Mouse (Mus musculus) neural tube, embryonic 12.5 days (tissue): ENCODE measurements around the gene Ggact. TPM values are rescaled to one million over a fixed set of nuclear protein-coding genes. Genes with fewer than 3 reads are reported as not detected.

Source experiments
- ATAC-seq: fragments of 200-750 bp; cut with Nextera tagmentation; 2 replicates; pipeline ENCODE4 v1.8.0; 2017; ENCODE audit warnings: low read depth, mild to moderate bottlenecking, moderate TSS enrichment, moderate library complexity; ENCODE audit not compliant: low FRiP score
- H3K27ac ChIP-seq: fragments of 300-500 bp; sonication (generic); 2 replicates; pipeline ENCODE4 v1.5.1; 2016
- H3K27me3 ChIP-seq: fragments of 300-500 bp; sonication (generic); replicated peaks from 2 replicates; pipeline ENCODE4 v1.6.1; 2016; ENCODE audit warnings: mild to moderate bottlenecking
- H3K36me3 ChIP-seq: fragments of 300-500 bp; sonication (generic); 2 replicates; pipeline ENCODE4 v1.6.1; 2016; ENCODE audit warnings: mild to moderate bottlenecking
- H3K4me1 ChIP-seq: fragments of 300-500 bp; sonication (generic); 2 replicates; pipeline ENCODE4 v1.6.1; 2016
- H3K4me2 ChIP-seq: fragments of 300-500 bp; sonication (generic); replicated peaks from 2 replicates; pipeline ENCODE4 v1.6.1; 2016; ENCODE audit warnings: mild to moderate bottlenecking
- H3K4me3 ChIP-seq: fragments of 300-500 bp; sonication (generic); 2 replicates; pipeline ENCODE4 v1.5.1; 2016
- H3K9ac ChIP-seq: fragments of 300-500 bp; sonication (generic); 2 replicates; pipeline ENCODE4 v1.6.1; 2016; ENCODE audit warnings: mild to moderate bottlenecking
- H3K9me3 ChIP-seq: fragments of 300-500 bp; sonication (generic); 2 replicates; pipeline ENCODE4 v1.6.1; 2016; ENCODE audit warnings: mild to moderate bottlenecking
- WGBS: fragments of 180-500 bp; shearing (Covaris S2); methylation state at CpG from one replicate; pipeline ENCODE4 v1.1.7; 2016; 5-methylcytosine and 5-hydroxymethylcytosine counted together
- polyA plus RNA-seq: library from polyadenylated mRNA; unstranded; fragments of >200 nt; fragmentation: Nextera tagmentation; extraction: Ambion mirVana; gene quantifications from 2 replicates; pipeline ENCODE4 v1.2.1, GENCODE M21; 2016

Gene Ggact
- polyA plus RNA-seq, 1 experiment from 2014 or later, result 5.5 TPM

DNA sequence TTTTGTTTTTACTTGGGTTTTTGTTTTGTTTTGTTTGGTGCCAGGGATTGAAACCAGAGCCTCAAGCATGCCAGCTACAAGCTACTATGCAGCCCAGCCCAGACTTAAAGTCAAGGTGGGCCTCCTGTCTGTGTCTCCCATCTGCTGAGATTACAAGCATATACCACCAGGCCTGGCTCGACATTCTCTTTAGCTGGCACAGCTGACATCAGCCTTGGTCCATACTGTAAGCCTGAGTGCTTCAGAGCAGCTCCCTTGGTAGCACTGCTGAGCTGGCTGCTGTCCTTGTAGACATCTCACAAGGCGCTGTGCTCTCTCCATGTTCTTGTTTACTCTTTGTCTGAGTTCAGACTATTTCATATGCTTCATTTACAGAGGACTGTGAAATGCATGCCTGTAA lies 76.5 kb downstream of the Ggact start:
- Histone ChIP-seq H3K27ac (no peak overlapping the region), H3K4me3 (no peak overlapping the region), H3K4me2 (no peak overlapping the region), H3K4me1 (no peaks in the 10 kb centered on the region), H3K9me3 (no peaks in the 10 kb centered on the region), H3K27me3 (no peaks in the 10 kb centered on the region), H3K36me3 (no peaks in the 10 kb centered on the region), H3K9ac (no peak overlapping the region)
- ATAC-seq, result no peak
- WGBS, result 74% methylated on average over 2 of the region's 2 CpGs

DNA sequence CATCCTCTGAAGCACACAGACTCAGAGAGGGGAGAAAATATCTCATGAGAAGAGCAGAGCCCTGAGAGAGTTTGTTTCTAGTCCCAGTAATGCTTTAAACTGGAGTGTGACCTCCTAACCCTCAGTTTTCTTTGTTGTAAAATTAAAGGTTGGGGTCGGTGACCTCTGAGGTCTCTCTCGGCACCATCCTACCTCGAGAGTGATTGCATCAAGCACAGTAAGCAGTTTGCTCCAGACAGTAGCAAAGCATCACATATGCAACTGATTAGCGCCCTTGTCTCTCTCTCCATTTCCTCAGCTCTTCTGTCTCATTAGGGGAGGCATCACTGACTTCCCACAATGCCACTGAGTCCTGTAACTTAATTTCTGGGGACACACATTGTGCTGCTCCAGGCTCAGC lies 77.3 kb downstream of the Ggact start:
- ATAC-seq, result no peak
- Histone ChIP-seq H3K27ac (no peak overlapping the region), H3K4me2 (no peak overlapping the region), H3K4me1 (no peaks in the 10 kb centered on the region), H3K9ac (no peak overlapping the region), H3K27me3 (no peaks in the 10 kb centered on the region), H3K36me3 (no peaks in the 10 kb centered on the region), H3K9me3 (no peaks in the 10 kb centered on the region), H3K4me3 (no peak overlapping the region)
- 26% methylated on average over 4 of the region's 4 CpGs for WGBS

DNA sequence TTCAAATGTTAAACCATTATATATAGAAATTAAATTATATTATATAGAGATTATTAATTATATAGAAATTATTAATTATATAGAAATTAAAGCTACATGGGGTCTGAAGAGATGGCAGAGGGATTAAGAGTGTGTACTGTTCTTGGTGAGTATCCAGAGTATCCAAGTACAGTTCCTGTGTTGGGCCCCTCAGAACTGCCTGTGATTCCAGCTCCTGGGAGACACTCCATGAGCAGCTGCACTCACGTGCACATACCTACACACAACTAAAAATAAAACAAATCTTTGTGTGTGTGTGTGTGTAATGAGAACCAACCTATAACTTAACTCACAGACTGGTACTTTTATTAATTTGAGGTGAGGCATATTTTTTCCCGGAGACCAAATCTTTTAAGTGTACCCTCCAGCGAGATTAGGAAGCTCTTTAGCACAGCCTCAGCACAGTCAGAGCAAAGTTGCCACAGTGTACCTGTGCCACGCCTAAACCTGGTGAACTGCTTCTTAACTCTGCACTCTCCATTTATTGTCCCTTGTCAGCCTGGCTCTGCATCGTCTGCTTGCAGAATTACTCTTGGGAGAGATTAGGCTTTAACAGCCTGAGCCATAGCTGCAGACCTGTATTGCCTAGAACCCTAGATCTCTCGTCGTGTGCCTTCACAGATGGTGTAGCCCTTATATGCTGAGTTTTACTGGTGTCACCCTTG lies 77.9 kb downstream of the Ggact start:
- Histone ChIP-seq H3K27ac (no peak overlapping the region), H3K27me3 (no peaks in the 10 kb centered on the region), H3K4me1 (no peaks in the 10 kb centered on the region), H3K36me3 (no peaks in the 10 kb centered on the region), H3K4me2 (no peak overlapping the region), H3K4me3 (no peak overlapping the region), H3K9ac (no peak overlapping the region), H3K9me3 (no peaks in the 10 kb centered on the region)
- WGBS, result 59% methylated on average over 7 of the region's 7 CpGs
- ATAC-seq, result no peak

DNA sequence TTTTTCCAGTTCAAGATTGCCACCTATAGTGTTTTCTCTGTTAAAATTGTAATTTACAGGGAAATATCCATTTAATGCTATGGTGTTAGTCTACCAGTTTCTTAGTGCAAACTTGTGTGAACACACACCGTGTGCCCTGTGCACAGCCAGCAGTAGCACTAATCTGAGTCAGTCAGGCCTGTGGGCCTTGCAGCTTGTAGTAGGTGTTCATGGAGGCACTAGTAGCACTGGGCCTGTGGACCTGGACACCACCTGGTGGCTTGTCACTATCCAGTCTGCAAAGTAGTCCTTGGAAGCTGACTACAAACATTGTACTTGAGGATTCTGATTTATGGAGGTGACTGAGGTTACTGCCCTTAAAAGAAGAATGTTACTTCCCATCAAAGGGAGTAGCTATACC lies 78.8 kb downstream of the Ggact start:
- Histone ChIP-seq H3K27ac (no peak overlapping the region), H3K9ac (no peak overlapping the region), H3K36me3 (no peaks in the 10 kb centered on the region), H3K4me3 (no peak overlapping the region), H3K4me1 (no peaks in the 10 kb centered on the region), H3K9me3 (no peaks in the 10 kb centered on the region), H3K4me2 (no peak overlapping the region), H3K27me3 (no peaks in the 10 kb centered on the region)
- no peak for ATAC-seq
- WGBS, result 87% methylated on average over 1 of the region's 1 CpGs

DNA sequence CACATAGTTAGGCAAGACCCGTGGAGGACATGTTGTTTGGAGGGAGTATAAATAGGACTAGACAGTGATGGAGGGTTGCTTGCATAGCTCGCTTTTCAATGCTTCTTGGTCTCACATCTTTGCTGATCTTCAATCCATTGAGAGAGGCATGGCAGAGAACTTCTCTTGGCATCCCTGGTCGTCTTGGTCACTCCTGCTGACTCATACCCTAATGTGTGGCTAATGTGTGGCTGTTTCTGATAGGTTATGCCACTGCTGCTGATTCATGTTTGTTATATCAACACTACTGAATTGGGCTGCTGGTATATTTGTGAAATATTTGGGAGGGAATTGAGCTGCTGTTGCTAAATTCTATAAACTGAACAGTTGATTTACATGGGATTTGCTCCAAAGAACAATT lies 79.9 kb downstream of the Ggact start:
- 90% methylated on average over 3 of the region's 3 CpGs for WGBS
- H3K27ac ChIP-seq, result no peak overlapping the region
- H3K9me3 ChIP-seq, result no peaks in the 10 kb centered on the region
- H3K36me3 ChIP-seq, result no peaks in the 10 kb centered on the region
- ATAC-seq, result no peak
- no peaks in the 10 kb centered on the region for H3K4me1 ChIP-seq
- no peak overlapping the region for H3K4me3 ChIP-seq
- H3K27me3 ChIP-seq, result no peaks in the 10 kb centered on the region
- no peak overlapping the region for H3K4me2 ChIP-seq
- H3K9ac ChIP-seq, result no peak overlapping the region

DNA sequence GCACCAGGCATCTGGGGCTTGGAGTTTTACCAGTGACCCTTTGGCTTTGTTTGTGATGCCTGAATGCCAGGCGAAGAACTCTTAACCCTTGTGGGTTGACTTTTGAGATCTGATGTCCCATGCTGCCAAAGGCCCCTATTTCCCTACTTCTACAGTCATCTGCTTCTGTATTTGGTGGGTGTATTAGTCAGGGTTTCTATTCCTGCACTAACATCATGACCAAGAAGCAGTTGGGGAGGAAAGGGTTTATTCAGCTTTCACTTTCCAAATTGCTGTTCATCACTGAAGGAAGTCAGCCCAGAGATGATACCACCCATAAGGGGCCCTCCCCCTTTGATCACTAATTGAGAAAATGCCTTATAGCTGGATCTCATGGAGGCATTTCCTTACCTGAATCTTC lies 83.1 kb downstream of the Ggact start:
- Histone ChIP-seq H3K4me3 (no peak overlapping the region), H3K4me1 (no peaks in the 10 kb centered on the region), H3K27me3 (no peaks in the 10 kb centered on the region), H3K27ac (no peak overlapping the region), H3K36me3 (no peaks in the 10 kb centered on the region), H3K9me3 (no peaks in the 10 kb centered on the region), H3K9ac (no peak overlapping the region), H3K4me2 (no peak overlapping the region)
- ATAC-seq, result no peak
- 94% methylated on average over 1 of the region's 1 CpGs for WGBS

DNA sequence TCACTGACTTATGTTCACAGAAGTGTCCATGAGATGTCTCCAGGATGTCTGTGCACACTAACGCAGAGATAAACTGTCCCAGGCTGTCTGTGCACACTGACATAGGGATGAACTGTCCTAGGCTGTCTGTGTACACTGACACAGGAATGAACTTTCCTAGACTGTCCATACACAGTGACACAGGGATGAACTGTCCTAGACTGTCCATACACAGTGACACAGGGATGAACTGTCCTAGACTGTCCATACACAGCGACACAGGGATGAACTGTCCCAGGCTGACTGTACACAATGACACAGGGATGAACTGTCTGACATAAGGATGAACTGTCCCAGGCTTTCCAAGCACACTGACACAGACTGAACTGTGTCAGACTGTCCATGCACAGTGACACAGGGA lies 88.1 kb downstream of the Ggact start:
- Histone ChIP-seq H3K27ac (no peak overlapping the region), H3K9me3 (no peaks in the 10 kb centered on the region), H3K27me3 (no peaks in the 10 kb centered on the region), H3K4me1 (no peaks in the 10 kb centered on the region), H3K4me3 (no peak overlapping the region), H3K36me3 (no peaks in the 10 kb centered on the region), H3K9ac (no peak overlapping the region), H3K4me2 (no peak overlapping the region)
- 89% methylated on average over 2 of the region's 2 CpGs for WGBS
- ATAC-seq, result no peak

DNA sequence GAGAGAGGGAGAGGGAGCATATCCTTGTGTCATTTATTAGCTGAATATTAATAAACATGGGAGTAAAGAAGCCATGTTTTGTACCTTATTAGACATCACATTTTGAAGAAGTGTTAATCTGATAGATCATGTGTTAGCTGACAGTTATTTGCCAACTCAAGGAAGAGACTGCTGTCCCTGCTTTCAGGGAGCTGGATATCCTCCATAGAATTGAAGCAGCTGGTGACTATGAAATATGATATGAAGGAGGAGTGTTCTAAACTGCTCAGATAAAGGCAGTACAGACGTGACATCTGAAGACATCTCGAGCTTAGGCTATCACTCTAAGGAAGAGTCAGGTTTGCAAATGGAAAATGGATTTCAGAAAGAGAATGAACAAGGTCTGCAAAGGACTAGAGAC lies 89.8 kb downstream of the Ggact start:
- Histone ChIP-seq H3K27ac (no peak overlapping the region), H3K9ac (no peak overlapping the region), H3K4me1 (no peaks in the 10 kb centered on the region), H3K4me2 (no peak overlapping the region), H3K36me3 (no peaks in the 10 kb centered on the region), H3K27me3 (no peaks in the 10 kb centered on the region), H3K4me3 (no peak overlapping the region), H3K9me3 (no peaks in the 10 kb centered on the region)
- WGBS, result 71% methylated on average over 2 of the region's 2 CpGs
- no peak for ATAC-seq

DNA sequence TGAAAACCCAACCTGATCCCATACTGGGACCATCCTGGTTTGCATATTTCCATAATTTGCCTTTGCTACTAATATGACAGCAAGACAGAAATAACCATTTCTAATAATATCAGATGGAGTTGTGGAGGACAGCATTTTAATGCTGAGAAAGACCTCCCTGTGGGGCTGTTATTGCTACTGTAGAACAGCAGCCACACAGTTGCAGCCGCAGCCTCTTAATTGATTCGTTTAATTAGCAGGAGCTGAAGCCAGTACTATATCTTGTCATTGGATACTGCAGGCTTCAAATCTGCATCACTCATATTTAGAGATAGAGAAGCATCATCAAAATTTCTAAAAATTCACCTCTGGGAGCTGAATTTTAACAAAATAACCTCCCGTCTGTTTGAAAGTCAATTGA lies 92.6 kb downstream of the Ggact start:
- 83% methylated on average over 3 of the region's 3 CpGs for WGBS
- H3K27me3 ChIP-seq, result no peaks in the 10 kb centered on the region
- H3K27ac ChIP-seq, result no peak overlapping the region
- no peak for ATAC-seq
- H3K4me2 ChIP-seq, result no peak overlapping the region
- H3K9me3 ChIP-seq, result no peaks in the 10 kb centered on the region
- no peaks in the 10 kb centered on the region for H3K4me1 ChIP-seq
- H3K36me3 ChIP-seq, result no peaks in the 10 kb centered on the region
- no peak overlapping the region for H3K9ac ChIP-seq
- no peak overlapping the region for H3K4me3 ChIP-seq

DNA sequence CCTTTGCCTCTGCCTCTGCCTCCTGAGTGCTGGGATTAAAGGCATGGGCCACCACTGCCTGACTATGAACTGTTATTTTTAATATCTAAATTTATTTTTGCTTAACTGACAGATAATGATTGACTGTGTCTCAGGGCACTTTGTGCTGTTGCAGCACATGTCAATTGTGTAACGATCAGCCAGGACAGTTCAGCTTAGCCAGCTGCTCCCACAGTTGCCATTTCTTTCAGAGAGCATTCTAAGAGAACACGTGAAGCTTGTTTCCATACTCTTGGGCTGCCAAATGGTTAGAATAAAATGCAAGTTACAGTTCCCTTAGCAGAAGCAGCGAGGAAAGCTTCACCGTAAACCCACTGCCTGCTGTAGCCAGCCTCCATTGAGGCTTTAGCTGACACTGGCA lies 113.3 kb downstream of the Ggact start:
- H3K4me1 ChIP-seq, result no peaks in the 10 kb centered on the region
- H3K36me3 ChIP-seq, result no peaks in the 10 kb centered on the region
- no peaks in the 10 kb centered on the region for H3K27me3 ChIP-seq
- no peak overlapping the region for H3K4me3 ChIP-seq
- no peak overlapping the region for H3K27ac ChIP-seq
- no peaks in the 10 kb centered on the region for H3K9me3 ChIP-seq
- H3K4me2 ChIP-seq, result no peak overlapping the region
- no peak overlapping the region for H3K9ac ChIP-seq
- 82% methylated on average over 4 of the region's 4 CpGs for WGBS
- ATAC-seq, result no peak

DNA sequence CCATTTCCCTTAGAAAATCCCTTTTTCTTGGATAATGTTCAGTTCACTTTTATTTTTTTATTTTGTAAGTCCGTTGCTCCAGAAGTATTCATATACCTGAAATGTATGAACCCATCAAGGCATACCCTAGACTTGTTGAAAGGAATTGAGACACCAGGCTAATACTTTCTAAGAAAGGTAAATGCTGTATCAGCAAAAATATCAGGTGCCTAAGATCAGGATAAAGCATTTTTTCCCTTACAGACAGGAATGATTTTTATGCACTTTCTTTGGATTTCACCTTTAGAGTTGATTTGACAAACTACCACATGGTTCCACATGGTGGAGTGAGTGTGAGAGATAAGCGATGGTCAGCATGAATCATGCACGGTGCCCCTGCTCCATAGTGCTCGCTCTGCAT lies 120.2 kb downstream of the Ggact start:
- Histone ChIP-seq H3K9me3 (no peaks in the 10 kb centered on the region), H3K27me3 (no peaks in the 10 kb centered on the region), H3K9ac (no peak overlapping the region), H3K4me1 (no peaks in the 10 kb centered on the region), H3K36me3 (no peaks in the 10 kb centered on the region), H3K27ac (no peak overlapping the region), H3K4me3 (no peak overlapping the region), H3K4me2 (no peak overlapping the region)
- WGBS, result 90% methylated on average over 4 of the region's 4 CpGs
- no peak for ATAC-seq

DNA sequence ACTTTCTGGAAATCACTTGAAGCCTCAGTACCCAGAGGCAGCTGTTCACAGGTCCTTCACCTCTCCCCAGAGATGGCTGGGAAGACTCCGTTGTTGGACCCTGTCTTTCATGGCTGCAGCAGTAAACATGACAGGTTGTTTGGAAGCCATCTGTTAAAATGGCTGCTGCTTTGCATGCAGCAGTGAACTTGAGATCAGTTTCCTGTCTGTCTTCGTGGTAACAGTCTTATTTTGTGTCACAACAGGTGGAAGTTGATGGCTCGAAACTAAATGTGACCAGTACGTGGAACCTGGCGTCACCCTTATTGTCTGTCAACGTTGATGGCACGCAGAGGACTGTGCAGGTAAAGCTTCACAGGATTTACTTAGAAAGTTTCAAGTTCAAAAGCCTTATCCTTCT lies 123.4 kb downstream of the Ggact start:
- 83% methylated on average over 7 of the region's 7 CpGs for WGBS
- Histone ChIP-seq H3K4me3 (no peak overlapping the region), H3K4me2 (no peak overlapping the region), H3K9ac (no peak overlapping the region), H3K27me3 (no peaks in the 10 kb centered on the region), H3K9me3 (no peaks in the 10 kb centered on the region), H3K27ac (no peak overlapping the region), H3K36me3 (no peaks in the 10 kb centered on the region), H3K4me1 (no peaks in the 10 kb centered on the region)
- ATAC-seq, result no peak

DNA sequence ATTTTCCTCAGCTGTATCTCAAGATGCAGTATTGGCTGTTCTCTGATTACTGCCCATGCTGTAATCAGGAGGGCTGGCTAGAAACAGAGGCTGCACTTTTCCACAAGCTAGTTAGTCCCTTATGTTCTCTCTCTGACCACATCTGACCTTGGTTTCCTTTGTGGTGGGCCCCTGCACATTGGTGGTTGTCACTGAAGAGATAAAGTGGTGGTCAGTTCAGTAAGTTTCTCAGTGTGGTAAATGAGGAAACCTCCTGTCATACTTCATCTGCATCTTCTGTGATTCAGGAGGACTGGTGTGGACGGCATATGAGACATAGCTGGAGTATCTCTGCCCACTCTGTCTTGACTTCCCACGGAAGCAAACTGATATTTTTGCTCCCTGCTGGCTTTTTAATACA lies 125.4 kb downstream of the Ggact start:
- no peak for ATAC-seq
- 79% methylated on average over 2 of the region's 2 CpGs for WGBS
- H3K9me3 ChIP-seq, result no peaks in the 10 kb centered on the region

More for the DNA sequence above, 125.4 kb downstream of the Ggact start:
- H3K27ac ChIP-seq, result no peak overlapping the region
- no peak overlapping the region for H3K9ac ChIP-seq
- no peaks in the 10 kb centered on the region for H3K36me3 ChIP-seq
- no peak overlapping the region for H3K4me3 ChIP-seq
- H3K4me1 ChIP-seq, result no peaks in the 10 kb centered on the region
- no peak overlapping the region for H3K4me2 ChIP-seq
- no peaks in the 10 kb centered on the region for H3K27me3 ChIP-seq
